Mouse (Mus musculus) urinary bladder, postnatal 14 days (tissue): Measurements from ENCODE around the gene Foxl2.

Source experiments
- DNase-seq: peaks from one replicate; pipeline ENCODE4 v3.0.0; 2021; ENCODE audit warnings: low spot score

Foxl2 gene

GRCm38 (mm10) chr9:98962478-98963142, 7.5 kb downstream of the Foxl2 start:
- DNase-seq = no peak

- no peak for DNase-seq
Observed at GRCm38 (mm10) chr9:98963661-98964060, 8.6 kb downstream of the Foxl2 start.

GRCm38 (mm10) chr9:98965084-98965483, 10.0 kb downstream of the Foxl2 start:
- DNase-seq = peak; percentile 32

GRCm38 (mm10) chr9:98973101-98973521, 18.0 kb downstream of the Foxl2 start:
- DNase-seq = no peak

- no peak for DNase-seq
Observed at GRCm38 (mm10) chr9:98973561-98973960, 18.5 kb downstream of the Foxl2 start.

- DNase-seq = no peak
Observed at GRCm38 (mm10) chr9:98974898-98975297, 19.8 kb downstream of the Foxl2 start.

GRCm38 (mm10) chr9:98976081-98976480, 21.0 kb downstream of the Foxl2 start:
- no peak for DNase-seq

GRCm38 (mm10) chr9:98976520-98976919, 21.4 kb downstream of the Foxl2 start:
- no peak for DNase-seq

GRCm38 (mm10) chr9:98979431-98980416, 24.6 kb downstream of the Foxl2 start:
- peak; percentile 90 for DNase-seq

- DNase-seq = peak; percentile 100
Observed at GRCm38 (mm10) chr9:98985800-98986475, 30.9 kb downstream of the Foxl2 start, which contains the start of gene Faim. Gene Faim (plus strand): TSS chr9:98986373.

GRCm38 (mm10) chr9:98986476-98987096, 31.5 kb downstream of the Foxl2 start:
- DNase-seq = no peak

- no peak for DNase-seq
Observed at GRCm38 (mm10) chr9:98987131-98987530, 32.0 kb downstream of the Foxl2 start.

- no peak for DNase-seq
Observed at GRCm38 (mm10) chr9:98994103-98994502, 39.0 kb downstream of the Foxl2 start.

GRCm38 (mm10) chr9:98999881-99000339, 44.8 kb downstream of the Foxl2 start:
- no peak for DNase-seq

- DNase-seq = no peak
Observed at GRCm38 (mm10) chr9:99001326-99001725, 46.2 kb downstream of the Foxl2 start.
